Mouse (Mus musculus) splenic B cell, adult 2 months (primary cell): ENCODE data around the gene Vapa.

ENCODE experiments used
- DNase-seq: peaks from one replicate; pipeline ENCODE4 v3.0.0-alpha.2; 2011; ENCODE audit warnings: low read depth, low spot score
- H3K27me3 ChIP-seq: 2 replicates; pipeline ENCODE4 v1.6.1; 2012; ENCODE audit warnings: mild to moderate bottlenecking, low read length, moderate library complexity, mixed read lengths; ENCODE audit not compliant: control insufficient read depth, poor library complexity, insufficient read depth, severe bottlenecking
- H3K36me3 ChIP-seq: 2 replicates; pipeline ENCODE4 v1.6.1; 2012; ENCODE audit warnings: mild to moderate bottlenecking, low read length, moderate library complexity, mixed read lengths; ENCODE audit not compliant: control insufficient read depth, poor library complexity, insufficient read depth, severe bottlenecking

Vapa gene

GRCm38 (mm10) chr17:65608312-65608687 lies 5.1 kb downstream of the Vapa start:
- DNase-seq, result no peak
- Histone ChIP-seq H3K36me3 (no peaks in the 10 kb centered on the region), H3K27me3 (no peaks in the 10 kb centered on the region)

GRCm38 (mm10) chr17:65607574-65608311 lies 5.6 kb downstream of the Vapa start:
- DNase-seq, result no peak
- Histone ChIP-seq H3K36me3 (no peaks in the 10 kb centered on the region), H3K27me3 (no peaks in the 10 kb centered on the region)

GRCm38 (mm10) chr17:65606014-65606413 lies 7.3 kb downstream of the Vapa start:
- no peak for DNase-seq
- Histone ChIP-seq H3K27me3 (no peaks in the 10 kb centered on the region), H3K36me3 (no peaks in the 10 kb centered on the region)

- no peaks in the 10 kb centered on the region for H3K27me3 ChIP-seq
- DNase-seq, result no peak
- no peaks in the 10 kb centered on the region for H3K36me3 ChIP-seq
Measured at GRCm38 (mm10) chr17:65604892-65605291, 8.5 kb downstream of the Vapa start.

- H3K36me3 ChIP-seq, result no peaks in the 10 kb centered on the region
- peak; percentile 22 for DNase-seq
- H3K27me3 ChIP-seq, result no peaks in the 10 kb centered on the region
Measured at GRCm38 (mm10) chr17:65604315-65604714, 9.0 kb downstream of the Vapa start.

GRCm38 (mm10) chr17:65597857-65598486 lies 15.4 kb downstream of the Vapa start:
- H3K27me3 ChIP-seq, result no peaks in the 10 kb centered on the region
- DNase-seq, result no peak
- peaks cover 1% of the 10 kb centered on the region; the same call in 1 of the 2 replicates for H3K36me3 ChIP-seq

GRCm38 (mm10) chr17:65594687-65595086 lies 18.7 kb downstream of the Vapa start:
- DNase-seq, result no peak
- H3K27me3 ChIP-seq, result no peaks in the 10 kb centered on the region
- peaks cover 3% of the 10 kb centered on the region for H3K36me3 ChIP-seq

- Histone ChIP-seq H3K27me3 (no peaks in the 10 kb centered on the region), H3K36me3 (peaks cover 2% of the 10 kb centered on the region)
- no peak for DNase-seq
Measured at GRCm38 (mm10) chr17:65586892-65587291, 26.5 kb downstream of the Vapa start.

- DNase-seq, result no peak
- Histone ChIP-seq H3K27me3 (no peaks in the 10 kb centered on the region), H3K36me3 (peaks cover 8% of the 10 kb centered on the region)
Measured at GRCm38 (mm10) chr17:65581440-65581839, 31.9 kb downstream of the Vapa start.

- no peak for DNase-seq
- Histone ChIP-seq H3K36me3 (peaks cover 8% of the 10 kb centered on the region), H3K27me3 (no peaks in the 10 kb centered on the region)
Measured at GRCm38 (mm10) chr17:65579766-65580165, 33.6 kb downstream of the Vapa start.

- DNase-seq, result peak; percentile 71
- no peaks in the 10 kb centered on the region for H3K27me3 ChIP-seq
- peaks cover 4% of the 10 kb centered on the region for H3K36me3 ChIP-seq
Measured at GRCm38 (mm10) chr17:65575339-65575738, 38.0 kb downstream of the Vapa start.

- no peak for DNase-seq
- Histone ChIP-seq H3K36me3 (peaks cover 3% of the 10 kb centered on the region; the same call in 1 of the 2 replicates), H3K27me3 (no peaks in the 10 kb centered on the region)
Measured at GRCm38 (mm10) chr17:65574850-65575249, 38.5 kb downstream of the Vapa start.

GRCm38 (mm10) chr17:65571866-65572265 lies 41.5 kb downstream of the Vapa start:
- Histone ChIP-seq H3K27me3 (no peaks in the 10 kb centered on the region), H3K36me3 (no peaks in the 10 kb centered on the region)
- DNase-seq, result no peak

GRCm38 (mm10) chr17:65571466-65571865 lies 41.9 kb downstream of the Vapa start:
- DNase-seq, result no peak
- Histone ChIP-seq H3K27me3 (no peaks in the 10 kb centered on the region), H3K36me3 (no peaks in the 10 kb centered on the region)

- H3K27me3 ChIP-seq, result no peaks in the 10 kb centered on the region
- no peak for DNase-seq
- no peaks in the 10 kb centered on the region for H3K36me3 ChIP-seq
Measured at GRCm38 (mm10) chr17:65564189-65564588, 49.2 kb downstream of the Vapa start.
